Mouse (Mus musculus): ENCODE data around the gene Gan. TPM values are rescaled to one million over a fixed set of nuclear protein-coding genes. Genes with fewer than 3 reads are reported as not detected.

Gene Gan
- polyA plus RNA-seq, 2 experiments: 0.62 to 1.6 TPM

DNA sequence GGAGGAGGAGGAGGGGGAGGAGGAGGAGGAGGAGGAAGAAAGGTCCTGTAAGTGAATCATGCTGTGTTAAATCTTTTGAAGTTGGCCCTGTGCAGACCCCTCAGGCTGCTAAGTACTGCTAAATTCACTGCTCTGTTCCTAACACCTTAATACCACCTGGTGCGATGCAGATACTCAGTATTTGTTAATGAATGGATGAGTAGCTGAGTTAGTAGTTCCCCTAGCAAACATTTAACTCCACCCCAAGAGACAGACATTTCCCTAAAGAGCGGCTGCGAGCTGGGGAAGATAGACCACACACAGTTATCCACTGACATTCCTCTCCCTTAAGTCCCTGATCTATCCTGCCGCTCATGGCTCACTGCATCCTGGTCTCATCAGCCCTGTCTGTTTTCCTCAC, 21.6 kb upstream of the Gan start:
- H3K27ac ChIP-seq: no peak overlapping the region
- no peak overlapping the region for H3K4me2 ChIP-seq (ENCODE audit: low read depth)
- no peaks in the 10 kb centered on the region for H3K36me3 ChIP-seq (replicated peaks; ENCODE audit: control insufficient read depth, insufficient read depth, low read depth)
- H3K9ac ChIP-seq (replicated peaks): no peak overlapping the region
- TF ChIP-seq EP300 (IDR thresholded peaks at IDR 0.05; ENCODE audit: low read depth) (no peak), CTCF (IDR thresholded peaks at IDR 0.05; ENCODE audit: low read depth) (no peak)
- H3K9me3 ChIP-seq (ENCODE audit: control insufficient read depth, low read length): no peaks in the 10 kb centered on the region
- peaks cover 0 to 10% of the 10 kb centered on the region in 2 experiments; a peak in 2 of 4 replicates for H3K4me1 ChIP-seq (replicated peaks; ENCODE audit: control insufficient read depth in 2 of 2, insufficient read depth in 2 of 2, low read length in 1 of 2)
- DNase-seq (ENCODE audit: low read depth in 3 of 3, low spot score in 3 of 3) (no peak), ATAC-seq (ENCODE audit: insufficient read depth) (no peak)
- H3K4me3 ChIP-seq (ENCODE audit: insufficient read depth in 1 of 2, low read depth in 2 of 2, low read length in 2 of 2): no peak overlapping the region
- H3K27me3 ChIP-seq (ENCODE audit: control insufficient read depth, insufficient read depth, low read length): no peaks in the 10 kb centered on the region
- 47% methylated on average over 4 of the region's 4 CpGs for WGBS (ENCODE audit: insufficient replicate concordance)

DNA sequence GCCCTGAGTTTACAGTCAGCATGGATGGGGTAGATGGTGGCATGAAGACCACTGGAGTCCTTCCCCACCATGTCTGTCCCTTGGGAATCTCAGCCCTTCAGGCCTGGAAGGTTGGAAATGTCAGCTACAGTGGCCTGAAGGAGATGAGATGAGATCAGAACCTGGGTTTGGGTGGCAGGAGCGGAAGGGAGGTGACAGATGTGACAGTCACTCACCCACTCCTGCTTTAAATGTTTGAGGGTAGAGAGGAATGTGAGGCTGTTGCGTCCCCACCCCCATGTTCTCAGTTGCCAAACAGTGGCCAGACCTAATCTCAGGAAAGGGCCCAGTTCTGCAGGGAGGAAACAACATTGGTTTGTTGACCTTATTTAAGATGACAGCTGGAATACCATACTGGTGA, 21.2 kb upstream of the Gan start:
- TF ChIP-seq CTCF (IDR thresholded peaks at IDR 0.05; ENCODE audit: low read depth) (no peak), EP300 (IDR thresholded peaks at IDR 0.05; ENCODE audit: low read depth) (no peak)
- DNase-seq (ENCODE audit: low read depth in 3 of 3, low spot score in 3 of 3): no peak
- no peak for ATAC-seq (ENCODE audit: insufficient read depth)
- 49% methylated on average over 2 of the region's 2 CpGs for WGBS (ENCODE audit: insufficient replicate concordance)
- Histone ChIP-seq H3K36me3 (replicated peaks; ENCODE audit: control insufficient read depth, insufficient read depth, low read depth) (no peaks in the 10 kb centered on the region), H3K27me3 (ENCODE audit: control insufficient read depth, insufficient read depth, low read length) (no peaks in the 10 kb centered on the region), H3K4me3 (ENCODE audit: insufficient read depth in 1 of 2, low read depth in 2 of 2, low read length in 2 of 2) (no peak overlapping the region), H3K27ac (no peak overlapping the region), H3K4me2 (ENCODE audit: low read depth) (no peak overlapping the region), H3K9me3 (ENCODE audit: control insufficient read depth, low read length) (no peaks in the 10 kb centered on the region), H3K9ac (replicated peaks) (no peak overlapping the region), H3K4me1 (replicated peaks; ENCODE audit: control insufficient read depth in 2 of 2, insufficient read depth in 2 of 2, low read length in 1 of 2) (peaks cover 0 to 10% of the 10 kb centered on the region in 2 experiments; a peak in 2 of 4 replicates)

DNA sequence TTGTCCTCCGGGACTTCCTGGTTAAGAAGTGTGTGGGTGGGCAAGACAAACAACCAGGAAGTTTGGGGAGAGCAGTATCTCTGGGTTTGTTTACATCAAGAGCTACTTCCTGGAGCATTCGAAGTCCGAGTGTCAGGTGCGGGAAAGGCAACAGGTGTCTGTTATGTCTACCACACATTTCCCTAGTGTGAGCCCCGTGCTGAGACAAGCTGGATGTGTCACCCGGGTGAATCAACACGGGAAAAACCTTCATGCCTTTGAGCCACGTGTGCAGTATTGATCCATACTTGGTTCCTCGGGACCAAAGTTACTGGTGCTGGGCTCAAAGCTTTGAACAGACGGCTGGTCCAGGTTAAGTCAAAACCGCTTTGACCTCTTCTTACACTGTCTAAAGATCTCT, 20.6 kb upstream of the Gan start:
- Histone ChIP-seq H3K9ac (replicated peaks) (no peak overlapping the region), H3K4me2 (ENCODE audit: low read depth) (no peak overlapping the region), H3K9me3 (ENCODE audit: control insufficient read depth, low read length) (no peaks in the 10 kb centered on the region), H3K27me3 (ENCODE audit: control insufficient read depth, insufficient read depth, low read length) (no peaks in the 10 kb centered on the region), H3K27ac (no peak overlapping the region), H3K4me3 (ENCODE audit: insufficient read depth in 1 of 2, low read depth in 2 of 2, low read length in 2 of 2) (no peak overlapping the region), H3K4me1 (replicated peaks; ENCODE audit: control insufficient read depth in 2 of 2, insufficient read depth in 2 of 2, low read length in 1 of 2) (peaks cover 0 to 10% of the 10 kb centered on the region in 2 experiments; a peak in 2 of 4 replicates), H3K36me3 (replicated peaks; ENCODE audit: control insufficient read depth, insufficient read depth, low read depth) (no peaks in the 10 kb centered on the region)
- no peak for DNase-seq (ENCODE audit: low read depth in 3 of 3, low spot score in 3 of 3)
- WGBS (ENCODE audit: insufficient replicate concordance): 36% methylated on average over 11 of the region's 11 CpGs
- no peak for TF ChIP-seq EP300 (IDR thresholded peaks at IDR 0.05; ENCODE audit: low read depth)
- TF ChIP-seq CTCF (IDR thresholded peaks at IDR 0.05; ENCODE audit: low read depth): no peak
- ATAC-seq (ENCODE audit: insufficient read depth): no peak

DNA sequence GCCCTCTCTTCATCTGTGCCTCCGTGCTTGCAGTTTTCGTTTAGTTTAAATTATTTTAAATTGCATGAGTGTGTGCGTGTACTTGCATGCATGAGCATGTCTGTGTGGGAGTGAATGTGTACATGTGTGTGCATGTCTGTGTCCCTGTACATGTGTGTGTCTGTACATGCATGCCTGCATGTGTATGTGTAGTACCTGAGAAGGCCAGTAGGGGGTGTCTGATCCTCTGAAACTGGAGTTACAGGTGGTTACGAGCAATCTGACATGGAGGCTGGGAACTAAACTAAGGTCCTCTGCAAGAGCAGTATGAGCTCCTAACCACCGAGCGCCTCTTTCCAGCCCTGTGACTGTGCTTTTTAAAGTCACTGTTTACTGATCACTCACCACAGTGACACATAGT, 9.4 kb upstream of the Gan start:
- no peak for ATAC-seq (ENCODE audit: insufficient read depth)
- H3K27me3 ChIP-seq (ENCODE audit: control insufficient read depth, insufficient read depth, low read length): no peaks in the 10 kb centered on the region
- no peaks in the 10 kb centered on the region for H3K36me3 ChIP-seq (replicated peaks; ENCODE audit: control insufficient read depth, insufficient read depth, low read depth)
- H3K4me3 ChIP-seq (ENCODE audit: insufficient read depth in 1 of 2, low read depth in 2 of 2, low read length in 2 of 2): no peak overlapping the region
- H3K9ac ChIP-seq (replicated peaks): no peak overlapping the region
- no peak for DNase-seq (ENCODE audit: low read depth in 3 of 3, low spot score in 3 of 3)
- no peak for TF ChIP-seq EP300 (IDR thresholded peaks at IDR 0.05; ENCODE audit: low read depth)
- peak; percentile 77 for TF ChIP-seq CTCF (IDR thresholded peaks at IDR 0.05; ENCODE audit: low read depth)
- no peaks in the 10 kb centered on the region for H3K4me1 ChIP-seq (replicated peaks; ENCODE audit: control insufficient read depth in 2 of 2, insufficient read depth in 2 of 2, low read length in 1 of 2)
- WGBS (ENCODE audit: insufficient replicate concordance): 78% methylated on average over 6 of the region's 6 CpGs
- H3K4me2 ChIP-seq (ENCODE audit: low read depth): no peak overlapping the region
- H3K9me3 ChIP-seq (ENCODE audit: control insufficient read depth, low read length): no peaks in the 10 kb centered on the region
- no peak overlapping the region for H3K27ac ChIP-seq

DNA sequence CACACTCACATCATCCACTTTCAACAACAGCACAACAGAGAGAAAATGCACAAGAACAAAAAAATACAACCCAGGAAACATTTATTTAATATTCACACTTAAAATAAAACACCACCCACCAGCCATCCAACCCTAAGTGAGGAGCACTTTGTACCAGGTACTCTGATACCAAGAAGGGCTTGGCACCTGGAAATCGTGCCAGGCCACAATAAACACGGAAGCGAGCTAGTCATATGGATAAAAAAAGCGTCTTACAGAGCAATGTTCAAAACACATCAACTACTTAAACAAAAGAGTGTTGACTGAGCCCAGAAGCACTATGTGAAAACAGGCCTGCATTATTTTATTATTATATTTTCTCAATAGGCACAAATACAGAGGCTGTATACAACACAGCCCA, 1.8 kb upstream of the Gan start:
- 85% methylated on average over 4 of the region's 4 CpGs for WGBS (ENCODE audit: insufficient replicate concordance)
- no peak for DNase-seq (ENCODE audit: low read depth in 3 of 3, low spot score in 3 of 3)
- no peak overlapping the region for H3K27ac ChIP-seq
- no peaks in the 10 kb centered on the region for H3K27me3 ChIP-seq (ENCODE audit: control insufficient read depth, insufficient read depth, low read length)
- H3K9me3 ChIP-seq (ENCODE audit: control insufficient read depth, low read length): no peaks in the 10 kb centered on the region
- no peak for ATAC-seq (ENCODE audit: insufficient read depth)
- no peak overlapping the region for H3K4me3 ChIP-seq (ENCODE audit: insufficient read depth in 1 of 2, low read depth in 2 of 2, low read length in 2 of 2)
- peak overlapping the region; percentile 99 for H3K4me2 ChIP-seq (ENCODE audit: low read depth)
- H3K9ac ChIP-seq (replicated peaks): no peak overlapping the region
- TF ChIP-seq CTCF (IDR thresholded peaks at IDR 0.05; ENCODE audit: low read depth): no peak
- no peak for TF ChIP-seq EP300 (IDR thresholded peaks at IDR 0.05; ENCODE audit: low read depth)
- peaks cover 9 to 21% of the 10 kb centered on the region in 2 experiments for H3K4me1 ChIP-seq (replicated peaks; ENCODE audit: control insufficient read depth in 2 of 2, insufficient read depth in 2 of 2, low read length in 1 of 2)
- H3K36me3 ChIP-seq (replicated peaks; ENCODE audit: control insufficient read depth, insufficient read depth, low read depth): no peaks in the 10 kb centered on the region
